Mouse (Mus musculus): ENCODE measurements around the gene Ifih1.
A peak's percentile ranks its signal among the peaks of the same experiment; 100 is the strongest.

Gene Ifih1

DNA sequence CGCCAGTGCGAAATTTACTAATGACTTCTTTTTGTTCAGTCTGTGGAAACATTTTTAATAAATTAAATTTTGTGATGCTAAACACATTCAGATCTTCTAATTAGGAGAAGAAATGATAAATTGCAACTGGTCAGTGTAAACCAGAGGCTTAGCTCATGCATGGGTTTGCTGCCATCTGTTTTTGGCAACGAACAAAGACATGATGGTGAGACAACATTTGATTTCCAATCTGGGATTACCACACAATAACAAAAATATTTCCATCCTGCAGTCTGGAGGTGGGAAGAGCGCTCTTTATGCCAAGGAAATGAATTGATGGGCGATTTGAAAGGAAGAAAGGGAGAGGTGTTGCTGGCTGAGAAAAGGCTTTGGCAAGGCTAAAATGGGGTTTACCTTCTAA, 42.5 kb downstream of the Ifih1 start:
- Histone ChIP-seq H3K36me3 (ENCODE audit: control insufficient read depth, insufficient read depth, low read length, poor library complexity, severe bottlenecking) (no peaks in the 10 kb centered on the region), H3K27me3 (ENCODE audit: control insufficient read depth, insufficient read depth, low read length, poor library complexity, severe bottlenecking) (no peaks in the 10 kb centered on the region)
- DNase-seq (ENCODE audit: low read depth, low spot score): no peak

DNA sequence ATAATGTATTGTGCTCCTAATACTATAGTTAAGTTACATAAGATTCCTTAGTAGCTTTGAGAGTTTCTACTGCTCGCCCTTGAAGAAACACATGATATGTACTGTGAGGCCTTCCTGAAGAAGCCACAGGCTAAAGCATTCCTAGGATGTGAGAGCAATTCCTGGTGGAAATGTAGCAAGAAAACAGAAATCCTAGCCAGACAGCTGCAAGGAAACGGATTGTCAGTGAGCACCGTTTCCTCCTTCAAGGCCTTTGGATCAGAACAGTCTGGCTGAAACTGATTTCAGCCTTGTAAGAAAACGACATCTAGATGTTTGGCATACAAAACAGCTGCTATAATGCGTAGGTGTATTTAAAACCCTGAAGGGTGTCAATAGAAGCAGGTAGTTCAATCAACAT, 49.5 kb downstream of the Ifih1 start:
- H3K27me3 ChIP-seq (ENCODE audit: control insufficient read depth, insufficient read depth, low read length, poor library complexity, severe bottlenecking): no peaks in the 10 kb centered on the region
- DNase-seq (ENCODE audit: low read depth, low spot score): no peak
- no peaks in the 10 kb centered on the region for H3K36me3 ChIP-seq (ENCODE audit: control insufficient read depth, insufficient read depth, low read length, poor library complexity, severe bottlenecking)

DNA sequence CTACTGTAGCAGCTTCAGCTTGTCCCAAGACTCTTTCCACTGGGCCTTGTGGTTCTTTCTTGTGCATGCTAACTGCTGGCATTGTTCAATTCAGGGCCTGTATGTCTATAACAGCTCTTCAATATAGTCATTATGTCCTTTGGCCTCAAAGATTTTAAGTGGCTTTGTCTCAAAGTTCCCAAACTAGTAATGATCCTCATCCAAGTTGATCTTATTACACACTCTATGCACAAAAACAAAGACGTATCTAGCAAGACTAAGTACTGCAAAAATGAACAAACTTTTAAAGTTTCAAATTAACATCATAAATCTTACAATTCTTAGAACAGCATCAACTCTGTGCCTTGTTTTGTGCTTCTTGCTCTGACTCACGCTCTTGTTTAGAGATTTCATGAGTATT, 51.6 kb downstream of the Ifih1 start:
- no peaks in the 10 kb centered on the region for H3K27me3 ChIP-seq (ENCODE audit: control insufficient read depth, insufficient read depth, low read length, poor library complexity, severe bottlenecking)
- DNase-seq (ENCODE audit: low read depth, low spot score): no peak
- no peaks in the 10 kb centered on the region for H3K36me3 ChIP-seq (ENCODE audit: control insufficient read depth, insufficient read depth, low read length, poor library complexity, severe bottlenecking)

DNA sequence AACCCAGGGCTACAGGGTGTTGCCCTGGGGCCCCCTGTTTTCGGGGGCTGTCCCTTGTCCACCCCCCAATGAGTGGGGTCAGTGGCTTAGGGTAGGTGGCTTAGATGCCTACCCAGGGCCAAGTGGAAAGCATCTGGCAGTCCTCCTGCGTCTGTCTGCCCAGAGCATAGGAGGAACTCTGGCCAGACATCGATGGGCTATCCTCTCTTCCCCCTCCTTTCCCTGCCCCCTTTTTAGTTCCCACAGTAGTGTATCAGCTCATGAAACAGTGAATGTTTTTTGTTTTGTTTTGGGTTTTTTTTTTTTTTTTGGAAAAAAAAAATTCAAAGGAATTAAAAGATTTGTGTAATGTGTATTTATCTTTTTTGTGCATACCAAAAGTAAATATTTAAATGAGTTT, 54.5 kb downstream of the Ifih1 start:
- no peak for DNase-seq (ENCODE audit: low read depth, low spot score)

DNA sequence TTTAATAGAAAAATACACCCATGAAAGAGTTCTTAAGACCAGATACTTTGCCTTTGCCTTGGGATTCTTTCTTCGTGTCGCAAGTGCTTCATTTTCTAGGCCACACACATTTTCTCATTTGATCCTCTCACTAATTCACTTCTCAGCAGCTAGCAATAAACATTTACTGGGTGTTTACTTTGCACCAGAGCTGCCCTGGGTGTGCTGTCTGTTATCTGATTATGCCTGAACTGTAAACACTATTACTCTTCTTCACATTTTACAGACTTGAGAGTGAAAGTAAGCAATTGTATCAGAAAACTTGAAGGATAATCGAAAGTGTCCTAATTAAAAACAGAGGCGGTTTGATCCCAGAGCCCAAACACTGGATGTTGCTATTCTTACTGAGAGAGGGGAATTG, 56.7 kb downstream of the Ifih1 start:
- Histone ChIP-seq H3K27me3 (ENCODE audit: control insufficient read depth, insufficient read depth, low read length, poor library complexity, severe bottlenecking) (no peaks in the 10 kb centered on the region), H3K36me3 (ENCODE audit: control insufficient read depth, insufficient read depth, low read length, poor library complexity, severe bottlenecking) (no peaks in the 10 kb centered on the region)
- no peak for DNase-seq (ENCODE audit: low read depth, low spot score)

More for the DNA sequence above, 54.5 kb downstream of the Ifih1 start:
- Histone ChIP-seq H3K27me3 (ENCODE audit: control insufficient read depth, insufficient read depth, low read length, poor library complexity, severe bottlenecking) (no peaks in the 10 kb centered on the region), H3K36me3 (ENCODE audit: control insufficient read depth, insufficient read depth, low read length, poor library complexity, severe bottlenecking) (no peaks in the 10 kb centered on the region)

DNA sequence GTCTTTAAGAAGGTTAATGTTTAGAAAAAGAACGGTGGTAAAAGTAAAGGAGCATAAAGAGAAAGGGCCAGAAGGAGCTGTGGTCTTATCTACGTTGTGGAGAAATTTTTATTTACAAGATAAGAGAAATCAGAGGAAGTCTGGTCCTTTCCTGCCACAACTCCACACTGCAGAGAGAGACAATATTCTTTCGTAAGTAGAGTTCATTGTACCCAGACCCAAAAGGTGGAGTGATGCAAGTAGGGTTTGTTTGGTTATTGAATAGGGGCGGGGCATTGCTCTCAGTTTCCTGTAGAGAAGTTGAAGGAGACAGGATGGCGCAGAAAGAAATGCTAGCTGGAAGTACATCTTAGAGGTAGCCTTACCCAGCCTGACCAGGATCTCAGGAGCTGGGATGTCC, 60.3 kb downstream of the Ifih1 start:
- no peak for DNase-seq (ENCODE audit: low read depth, low spot score)
- no peaks in the 10 kb centered on the region for H3K36me3 ChIP-seq (ENCODE audit: control insufficient read depth, insufficient read depth, low read length, poor library complexity, severe bottlenecking)

DNA sequence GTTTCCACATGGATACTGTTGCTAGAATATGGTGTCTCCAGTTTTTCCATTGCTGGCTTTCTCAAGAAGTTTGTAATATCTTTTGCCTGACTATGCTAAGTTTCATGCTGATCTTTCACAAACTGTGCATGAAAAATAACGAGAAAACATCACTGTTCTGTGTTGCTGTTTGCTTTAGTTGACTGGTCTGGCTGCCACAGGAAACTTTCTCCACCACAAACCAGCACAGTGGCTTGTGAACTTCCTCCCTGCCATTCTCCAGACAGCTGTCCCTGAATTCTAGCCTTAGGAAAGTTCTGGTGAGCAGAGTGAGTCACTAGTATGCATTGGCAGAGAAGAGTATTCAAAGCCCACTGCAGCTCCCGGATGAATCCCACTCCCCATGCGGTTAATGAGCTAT, 71.1 kb downstream of the Ifih1 start:
- Histone ChIP-seq H3K27me3 (ENCODE audit: control insufficient read depth, insufficient read depth, low read length, poor library complexity, severe bottlenecking) (no peaks in the 10 kb centered on the region), H3K36me3 (ENCODE audit: control insufficient read depth, insufficient read depth, low read length, poor library complexity, severe bottlenecking) (no peaks in the 10 kb centered on the region)
- no peak for DNase-seq (ENCODE audit: low read depth, low spot score)

More for the DNA sequence above, 60.3 kb downstream of the Ifih1 start:
- H3K27me3 ChIP-seq (ENCODE audit: control insufficient read depth, insufficient read depth, low read length, poor library complexity, severe bottlenecking): no peaks in the 10 kb centered on the region

DNA sequence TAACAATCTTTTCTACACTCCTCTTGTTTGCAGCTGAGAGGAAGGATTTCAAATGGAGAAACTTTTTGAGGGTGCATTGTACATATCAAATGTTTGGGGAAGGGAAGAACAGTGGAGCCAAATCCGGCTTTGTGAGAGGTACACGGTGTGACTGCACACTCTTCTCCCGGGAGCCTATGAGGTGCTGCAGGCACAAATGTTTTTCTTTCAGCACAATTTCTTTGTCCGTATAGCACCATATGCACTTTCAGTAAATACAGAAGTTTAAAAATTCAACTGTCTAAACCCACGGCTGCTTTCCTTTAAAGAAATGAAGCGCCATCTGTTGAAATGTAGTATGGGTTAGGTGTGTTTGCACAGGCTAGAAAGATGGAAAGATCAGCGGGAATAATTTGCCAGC, 71.8 kb downstream of the Ifih1 start:
- Histone ChIP-seq H3K36me3 (ENCODE audit: control insufficient read depth, insufficient read depth, low read length, poor library complexity, severe bottlenecking) (no peaks in the 10 kb centered on the region), H3K27me3 (ENCODE audit: control insufficient read depth, insufficient read depth, low read length, poor library complexity, severe bottlenecking) (no peaks in the 10 kb centered on the region)
- no peak for DNase-seq (ENCODE audit: low read depth, low spot score)

DNA sequence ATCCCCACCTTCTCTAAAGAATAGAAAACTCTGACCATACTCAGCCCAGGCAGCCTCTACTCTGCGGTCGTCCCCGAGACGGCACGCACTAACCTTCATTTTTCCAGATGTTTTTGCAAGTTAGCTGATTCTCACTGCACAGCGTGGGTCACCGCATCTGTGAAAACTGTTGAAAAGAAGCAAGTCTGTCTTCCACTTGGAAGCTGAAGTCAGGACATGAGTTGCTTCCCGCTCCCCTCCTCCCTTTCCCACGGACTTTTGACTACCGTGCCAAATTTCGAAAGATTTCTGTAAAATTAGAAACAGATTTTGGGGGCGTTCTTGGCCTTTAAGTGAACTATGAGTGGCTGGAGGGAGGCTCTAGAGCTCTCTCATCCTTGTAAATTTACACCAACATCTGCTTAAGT, 72.3 kb downstream of the Ifih1 start, which contains the start of gene Fap:
Gene Fap (minus strand): TSS at position 323 of the 407 bp plus-strand sequence.
- Histone ChIP-seq H3K27me3 (ENCODE audit: control insufficient read depth, insufficient read depth, low read length, poor library complexity, severe bottlenecking) (no peaks in the 10 kb centered on the region), H3K36me3 (ENCODE audit: control insufficient read depth, insufficient read depth, low read length, poor library complexity, severe bottlenecking) (no peaks in the 10 kb centered on the region)
- DNase-seq (ENCODE audit: low read depth, low spot score): no peak

DNA sequence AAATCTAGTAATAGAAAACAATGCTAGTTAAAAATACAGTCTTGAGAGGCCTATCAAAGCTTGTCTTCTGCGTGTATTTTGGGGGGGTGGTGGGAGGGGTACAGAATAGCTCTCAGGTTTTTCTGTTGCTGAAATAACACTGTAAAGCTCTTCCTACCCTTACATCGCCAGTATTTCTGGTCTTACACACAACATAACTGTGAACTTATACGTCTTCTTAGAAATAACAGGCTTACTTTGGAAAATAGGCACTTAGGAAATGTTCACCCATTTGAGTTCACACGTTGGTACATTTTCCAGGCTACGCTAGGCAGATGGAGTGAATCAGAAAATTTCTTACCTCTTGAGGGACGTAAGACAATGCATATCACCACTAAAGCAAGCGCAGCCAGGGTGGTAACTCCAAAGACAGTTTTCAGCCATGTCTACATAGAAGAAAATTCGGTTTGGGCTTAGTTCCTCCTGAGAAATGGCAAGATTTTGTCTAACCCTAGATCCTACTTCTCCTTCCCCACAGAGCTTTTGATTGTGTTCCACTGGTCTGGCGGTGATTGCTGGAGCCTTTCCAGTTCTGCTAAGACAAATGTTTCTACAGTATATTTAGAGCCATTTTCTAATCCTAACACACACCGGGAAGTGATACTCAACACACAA, 72.8 kb downstream of the Ifih1 start:
- no peak for DNase-seq (ENCODE audit: low read depth, low spot score)
- no peaks in the 10 kb centered on the region for H3K27me3 ChIP-seq (ENCODE audit: control insufficient read depth, insufficient read depth, low read length, poor library complexity, severe bottlenecking)
- H3K36me3 ChIP-seq (ENCODE audit: control insufficient read depth, insufficient read depth, low read length, poor library complexity, severe bottlenecking): no peaks in the 10 kb centered on the region

DNA sequence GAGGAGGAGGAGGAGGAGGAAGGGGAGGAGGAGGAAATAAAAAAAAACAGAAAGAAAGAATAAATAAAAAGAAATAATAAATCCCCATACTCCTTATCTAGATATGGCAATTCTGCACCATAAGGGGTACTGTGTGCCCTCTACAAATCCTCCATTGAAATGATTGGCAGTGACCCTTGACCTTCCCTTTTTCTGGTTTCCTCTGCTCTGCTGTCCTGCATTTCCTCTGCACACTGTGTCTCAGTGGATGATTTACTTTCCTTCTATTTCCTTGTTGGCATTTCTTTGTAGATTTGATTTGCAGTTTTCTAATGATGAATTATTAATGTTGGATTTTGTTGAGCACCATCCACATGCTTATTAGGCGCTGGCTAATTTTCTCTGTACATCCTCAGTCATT, 81.4 kb downstream of the Ifih1 start:
- Histone ChIP-seq H3K36me3 (ENCODE audit: control insufficient read depth, insufficient read depth, low read length, poor library complexity, severe bottlenecking) (no peaks in the 10 kb centered on the region), H3K27me3 (ENCODE audit: control insufficient read depth, insufficient read depth, low read length, poor library complexity, severe bottlenecking) (no peaks in the 10 kb centered on the region)
- DNase-seq (ENCODE audit: low read depth, low spot score): no peak

DNA sequence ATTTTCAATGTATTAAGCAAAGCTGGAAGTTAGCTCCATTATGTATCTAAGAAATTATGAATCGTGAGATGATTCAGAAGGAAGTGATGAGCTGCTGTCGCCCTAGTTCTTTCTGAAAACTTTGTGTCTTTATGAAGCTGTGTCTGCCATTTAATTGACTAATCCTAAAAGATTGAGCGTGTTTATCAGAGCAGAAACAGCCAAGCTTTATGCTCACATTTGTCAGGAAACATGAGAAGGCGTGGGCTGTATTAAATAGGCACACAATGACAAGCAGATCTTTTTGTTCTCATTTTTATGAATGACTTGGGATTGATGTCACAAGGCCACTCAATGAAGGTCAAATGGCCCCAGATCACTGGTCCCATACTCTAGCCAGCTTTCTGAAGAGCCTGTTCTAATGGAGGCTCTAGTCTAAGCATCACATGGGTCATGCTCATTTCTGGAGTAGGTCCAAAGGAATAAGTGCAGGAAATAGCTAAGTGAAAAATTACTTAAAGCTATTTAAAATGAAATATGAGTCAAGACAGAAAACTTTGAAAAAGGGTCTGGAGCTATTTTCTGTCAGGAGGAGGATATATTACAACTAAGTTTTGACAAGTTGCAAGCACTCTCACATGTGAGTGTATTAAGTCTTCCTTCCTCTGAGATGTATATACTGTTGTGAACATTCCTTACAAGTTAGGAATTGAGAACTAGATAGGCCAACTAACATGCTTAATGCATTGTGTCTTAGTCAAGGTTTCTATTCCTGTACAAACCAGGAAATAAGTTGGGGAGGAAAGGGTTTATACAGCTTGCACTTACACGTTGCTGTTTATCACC, 83.2 kb downstream of the Ifih1 start:
- DNase-seq (ENCODE audit: low read depth, low spot score): no peak
- no peaks in the 10 kb centered on the region for H3K36me3 ChIP-seq (ENCODE audit: control insufficient read depth, insufficient read depth, low read length, poor library complexity, severe bottlenecking)
- no peaks in the 10 kb centered on the region for H3K27me3 ChIP-seq (ENCODE audit: control insufficient read depth, insufficient read depth, low read length, poor library complexity, severe bottlenecking)

DNA sequence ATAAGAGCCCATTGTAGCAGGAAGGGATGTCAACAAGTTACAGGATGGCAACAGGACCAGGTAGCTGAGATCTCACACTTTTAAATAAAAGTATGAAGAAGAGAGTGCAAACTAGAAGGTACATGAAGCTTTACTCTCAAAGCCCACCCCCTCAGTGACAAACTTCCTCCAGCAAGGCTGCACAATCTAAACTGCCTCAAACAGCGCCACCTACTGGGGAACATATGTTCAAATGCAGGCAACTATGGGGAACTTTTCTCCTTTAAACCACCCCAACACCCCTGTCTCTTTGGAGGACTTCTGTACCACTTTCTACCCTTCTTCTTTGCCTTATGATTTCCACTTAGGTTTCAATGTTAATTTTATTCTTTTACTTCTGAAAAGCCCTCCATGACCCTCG, 88.6 kb downstream of the Ifih1 start:
- Histone ChIP-seq H3K36me3 (ENCODE audit: control insufficient read depth, insufficient read depth, low read length, poor library complexity, severe bottlenecking) (no peaks in the 10 kb centered on the region), H3K27me3 (ENCODE audit: control insufficient read depth, insufficient read depth, low read length, poor library complexity, severe bottlenecking) (no peaks in the 10 kb centered on the region)
- peak; percentile 22 for DNase-seq (ENCODE audit: low read depth, low spot score)

DNA sequence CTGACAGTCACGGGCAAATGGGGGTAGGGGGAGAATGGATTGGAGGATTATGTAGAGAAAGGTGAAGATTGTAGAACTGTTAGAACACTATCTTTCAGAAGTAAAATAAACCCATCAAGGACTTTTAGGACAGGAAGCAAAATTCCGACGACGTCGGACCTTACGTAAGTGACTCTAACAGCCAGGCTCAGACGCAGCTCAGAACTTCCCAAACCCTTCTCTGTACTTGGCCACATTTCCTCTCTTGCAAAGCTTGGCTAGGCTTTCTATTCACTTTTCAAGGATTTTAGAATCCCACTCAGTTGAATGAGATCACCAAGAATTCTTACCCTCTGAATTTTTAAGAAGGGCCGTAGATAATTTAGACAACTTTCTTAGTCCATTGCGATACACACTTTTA, 89.7 kb downstream of the Ifih1 start:
- no peaks in the 10 kb centered on the region for H3K27me3 ChIP-seq (ENCODE audit: control insufficient read depth, insufficient read depth, low read length, poor library complexity, severe bottlenecking)
- no peaks in the 10 kb centered on the region for H3K36me3 ChIP-seq (ENCODE audit: control insufficient read depth, insufficient read depth, low read length, poor library complexity, severe bottlenecking)
- no peak for DNase-seq (ENCODE audit: low read depth, low spot score)

DNA sequence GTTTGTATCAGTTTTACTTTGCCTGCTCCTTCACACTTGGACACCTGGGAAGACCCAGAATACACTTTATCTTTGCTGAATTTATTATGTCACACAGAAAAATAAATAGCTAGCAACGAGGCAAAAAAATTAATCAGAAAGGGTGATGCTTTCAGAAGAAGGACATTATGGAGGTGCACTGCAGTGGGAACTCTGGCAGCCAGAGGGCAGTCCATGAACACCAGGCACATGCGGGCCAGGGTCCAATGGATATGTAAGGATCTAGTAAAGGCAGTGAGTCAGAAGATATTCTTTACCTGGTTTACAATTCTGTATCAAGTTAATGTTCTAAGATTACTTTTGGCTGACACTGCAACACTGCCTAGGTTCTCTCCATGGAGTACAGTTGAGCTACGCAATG, 96.4 kb downstream of the Ifih1 start:
- Histone ChIP-seq H3K27me3 (ENCODE audit: control insufficient read depth, insufficient read depth, low read length, poor library complexity, severe bottlenecking) (no peaks in the 10 kb centered on the region), H3K36me3 (ENCODE audit: control insufficient read depth, insufficient read depth, low read length, poor library complexity, severe bottlenecking) (no peaks in the 10 kb centered on the region)
- no peak for DNase-seq (ENCODE audit: low read depth, low spot score)
